Mouse (Mus musculus): Measurements from ENCODE around the gene Marveld1. TPM values are rescaled to one million over a fixed set of nuclear protein-coding genes. Genes with fewer than 3 reads are reported as not detected.

The Marveld1 gene
- polyA plus RNA-seq, 1 experiment from 2014 or later = 8.9 TPM

DNA sequence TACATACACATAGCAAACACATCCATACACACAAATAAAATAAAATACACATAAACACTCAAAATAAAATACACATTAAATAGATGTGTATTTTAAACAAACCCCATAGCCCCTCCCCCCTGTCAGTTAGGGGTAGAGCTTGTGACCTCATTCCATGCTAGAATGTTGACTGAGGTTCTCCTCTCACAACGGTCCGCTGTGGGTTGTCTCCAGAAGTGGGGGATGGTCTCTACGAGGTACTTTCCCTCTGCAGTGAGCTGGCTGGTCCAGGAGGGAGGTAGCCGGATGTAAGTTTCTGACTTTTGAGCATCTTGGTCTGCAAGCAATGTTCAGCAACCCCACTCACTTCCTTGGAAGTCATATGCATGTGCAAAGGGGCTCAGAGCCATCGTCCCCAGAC, 16.6 kb downstream of the Marveld1 start, which contains the start of gene Zfyve27:
Gene Zfyve27, plus strand, starts transcription at position 188 of the 400 bp plus-strand sequence.
- Histone ChIP-seq H3K9ac (ENCODE audit: low read length) (no peak within 1 kb of the TSS), H3K9me3 (replicated peaks; ENCODE audit: control insufficient read depth, low read length) (no peaks in the 10 kb centered on the region), H3K36me3 (ENCODE audit: control insufficient read depth, insufficient read depth, low read length) (no peaks in the 10 kb centered on the region), H3K4me2 (ENCODE audit: low read depth, low read length) (no peak within 1 kb of the TSS), H3K27me3 (ENCODE audit: control insufficient read depth, insufficient read depth, low read length) (no peaks in the 10 kb centered on the region), H3K27ac (ENCODE audit: low read length) (no peak within 1 kb of the TSS), H3K4me3 (replicated peaks; ENCODE audit: low read length) (no peak within 1 kb of the TSS), H3K4me1 (ENCODE audit: control insufficient read depth, insufficient read depth, low read length) (peaks cover 6% of the 10 kb centered on the region; the same call in 1 of the 2 replicates)
- WGBS = 36% methylated on average over 5 of the region's 5 CpGs
- ATAC-seq (ENCODE audit: insufficient read depth, low FRiP score) = no peak

DNA sequence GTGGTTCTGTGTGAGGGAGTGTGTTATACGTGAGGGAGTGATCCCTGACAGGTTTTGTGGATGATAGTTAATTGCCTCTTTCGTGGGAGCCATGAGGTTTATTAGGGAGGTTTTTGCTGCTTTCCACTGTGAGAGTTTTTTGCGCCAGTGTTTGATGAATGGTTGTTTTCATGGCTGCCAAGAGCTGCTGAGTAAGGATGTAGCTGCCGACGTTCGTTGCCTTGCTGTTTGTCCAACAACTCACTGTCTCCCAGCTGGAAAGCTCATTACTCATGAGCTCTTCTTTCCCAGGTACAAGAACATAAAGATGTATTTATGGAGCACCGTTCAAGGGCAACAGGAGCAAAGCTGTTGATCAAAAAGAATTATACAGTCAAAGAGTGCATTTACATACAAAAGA, 17.0 kb downstream of the Marveld1 start:
- 19% methylated on average over 7 of the region's 7 CpGs for WGBS
- peaks cover 10% of the 10 kb centered on the region; the same call in 1 of the 2 replicates for H3K4me1 ChIP-seq (ENCODE audit: control insufficient read depth, insufficient read depth, low read length)
- H3K4me3 ChIP-seq (replicated peaks; ENCODE audit: low read length) = no peak overlapping the region
- H3K36me3 ChIP-seq (ENCODE audit: control insufficient read depth, insufficient read depth, low read length) = no peaks in the 10 kb centered on the region
- H3K9me3 ChIP-seq (replicated peaks; ENCODE audit: control insufficient read depth, low read length) = no peaks in the 10 kb centered on the region
- H3K27me3 ChIP-seq (ENCODE audit: control insufficient read depth, insufficient read depth, low read length) = no peaks in the 10 kb centered on the region
- no peak overlapping the region for H3K4me2 ChIP-seq (ENCODE audit: low read depth, low read length)
- no peak overlapping the region for H3K9ac ChIP-seq (ENCODE audit: low read length)
- H3K27ac ChIP-seq (ENCODE audit: low read length) = no peak overlapping the region
- ATAC-seq (ENCODE audit: insufficient read depth, low FRiP score) = no peak

GRCm38 (mm10) chr19:42166130-42166529, 18.9 kb downstream of the Marveld1 start:
- Histone ChIP-seq H3K36me3 (ENCODE audit: control insufficient read depth, insufficient read depth, low read length) (no peaks in the 10 kb centered on the region), H3K9ac (ENCODE audit: low read length) (peak overlapping the region; percentile 37), H3K27ac (ENCODE audit: low read length) (no peak overlapping the region), H3K27me3 (ENCODE audit: control insufficient read depth, insufficient read depth, low read length) (no peaks in the 10 kb centered on the region), H3K4me1 (ENCODE audit: control insufficient read depth, insufficient read depth, low read length) (peaks cover 23% of the 10 kb centered on the region), H3K9me3 (replicated peaks; ENCODE audit: control insufficient read depth, low read length) (no peaks in the 10 kb centered on the region), H3K4me3 (replicated peaks; ENCODE audit: low read length) (0 out of 2 replicates have a peak overlapping the region, but pooled peaks have one; percentile 22), H3K4me2 (ENCODE audit: low read depth, low read length) (0 out of 2 replicates have a peak overlapping the region, but pooled peaks have one; percentile 36)
- no peak for ATAC-seq (ENCODE audit: insufficient read depth, low FRiP score)
- WGBS = 4% methylated on average over 12 of the region's 12 CpGs

GRCm38 (mm10) chr19:42166766-42167165, 19.6 kb downstream of the Marveld1 start:
- Histone ChIP-seq H3K36me3 (ENCODE audit: control insufficient read depth, insufficient read depth, low read length) (no peaks in the 10 kb centered on the region), H3K9ac (ENCODE audit: low read length) (no peak overlapping the region), H3K4me2 (ENCODE audit: low read depth, low read length) (no peak overlapping the region), H3K9me3 (replicated peaks; ENCODE audit: control insufficient read depth, low read length) (no peaks in the 10 kb centered on the region), H3K27ac (ENCODE audit: low read length) (no peak overlapping the region), H3K27me3 (ENCODE audit: control insufficient read depth, insufficient read depth, low read length) (no peaks in the 10 kb centered on the region), H3K4me3 (replicated peaks; ENCODE audit: low read length) (no peak overlapping the region), H3K4me1 (ENCODE audit: control insufficient read depth, insufficient read depth, low read length) (peaks cover 30% of the 10 kb centered on the region)
- no peak for ATAC-seq (ENCODE audit: insufficient read depth, low FRiP score)
- WGBS = 41% methylated on average over 3 of the region's 3 CpGs

DNA sequence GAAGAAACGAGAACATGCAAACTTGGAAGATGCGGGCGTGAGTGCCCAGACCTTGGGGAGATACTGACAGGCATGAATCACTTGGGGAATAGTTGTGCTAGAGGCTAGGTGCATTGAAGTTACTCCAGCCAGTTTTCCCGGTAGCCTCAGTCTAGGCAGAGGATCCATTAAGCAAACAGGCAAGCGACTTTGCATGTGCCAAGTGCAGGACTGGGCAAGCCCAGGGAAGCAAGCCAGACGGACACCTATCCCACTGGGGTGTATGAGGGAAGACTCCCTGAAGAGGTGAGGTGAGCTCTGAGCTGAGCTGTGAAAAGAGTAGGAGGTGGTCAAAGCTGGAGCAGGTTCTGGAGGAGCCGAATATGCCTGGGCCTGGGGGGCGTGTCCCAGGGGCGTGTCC, 20.3 kb downstream of the Marveld1 start:
- Histone ChIP-seq H3K4me2 (ENCODE audit: low read depth, low read length) (no peak overlapping the region), H3K9me3 (replicated peaks; ENCODE audit: control insufficient read depth, low read length) (no peaks in the 10 kb centered on the region), H3K27me3 (ENCODE audit: control insufficient read depth, insufficient read depth, low read length) (no peaks in the 10 kb centered on the region), H3K36me3 (ENCODE audit: control insufficient read depth, insufficient read depth, low read length) (no peaks in the 10 kb centered on the region), H3K4me1 (ENCODE audit: control insufficient read depth, insufficient read depth, low read length) (peaks cover 33% of the 10 kb centered on the region), H3K27ac (ENCODE audit: low read length) (no peak overlapping the region), H3K9ac (ENCODE audit: low read length) (no peak overlapping the region), H3K4me3 (replicated peaks; ENCODE audit: low read length) (no peak overlapping the region)
- ATAC-seq (ENCODE audit: insufficient read depth, low FRiP score) = no peak
- WGBS = 59% methylated on average over 9 of the region's 9 CpGs

GRCm38 (mm10) chr19:42169322-42169975, 22.2 kb downstream of the Marveld1 start:
- Histone ChIP-seq H3K36me3 (ENCODE audit: control insufficient read depth, insufficient read depth, low read length) (no peaks in the 10 kb centered on the region), H3K27ac (ENCODE audit: low read length) (no peak overlapping the region), H3K27me3 (ENCODE audit: control insufficient read depth, insufficient read depth, low read length) (no peaks in the 10 kb centered on the region), H3K9me3 (replicated peaks; ENCODE audit: control insufficient read depth, low read length) (no peaks in the 10 kb centered on the region), H3K4me2 (ENCODE audit: low read depth, low read length) (peak overlapping the region; percentile 85), H3K4me3 (replicated peaks; ENCODE audit: low read length) (no peak overlapping the region), H3K9ac (ENCODE audit: low read length) (peak overlapping the region; percentile 50), H3K4me1 (ENCODE audit: control insufficient read depth, insufficient read depth, low read length) (peaks cover 33% of the 10 kb centered on the region)
- 56% methylated on average over 10 of the region's 10 CpGs for WGBS
- ATAC-seq (ENCODE audit: insufficient read depth, low FRiP score) = no peak

- peak overlapping the region; percentile 95 for H3K4me3 ChIP-seq (replicated peaks; ENCODE audit: low read length)
- no peaks in the 10 kb centered on the region for H3K9me3 ChIP-seq (replicated peaks; ENCODE audit: control insufficient read depth, low read length)
- peak; percentile 90 for ATAC-seq (ENCODE audit: insufficient read depth, low FRiP score)
- peaks cover 33% of the 10 kb centered on the region for H3K4me1 ChIP-seq (ENCODE audit: control insufficient read depth, insufficient read depth, low read length)
- WGBS = 2% methylated on average over 49 of the region's 56 CpGs
- peak overlapping the region; percentile 92 for H3K9ac ChIP-seq (ENCODE audit: low read length)
- H3K27ac ChIP-seq (ENCODE audit: low read length) = 0 out of 2 replicates have a peak overlapping the region, but pooled peaks have one; percentile 57
- no peaks in the 10 kb centered on the region for H3K36me3 ChIP-seq (ENCODE audit: control insufficient read depth, insufficient read depth, low read length)
- peak overlapping the region; percentile 85 for H3K4me2 ChIP-seq (ENCODE audit: low read depth, low read length)
- H3K27me3 ChIP-seq (ENCODE audit: control insufficient read depth, insufficient read depth, low read length) = no peaks in the 10 kb centered on the region
Measured at GRCm38 (mm10) chr19:42170025-42170969, 23.1 kb downstream of the Marveld1 start.

DNA sequence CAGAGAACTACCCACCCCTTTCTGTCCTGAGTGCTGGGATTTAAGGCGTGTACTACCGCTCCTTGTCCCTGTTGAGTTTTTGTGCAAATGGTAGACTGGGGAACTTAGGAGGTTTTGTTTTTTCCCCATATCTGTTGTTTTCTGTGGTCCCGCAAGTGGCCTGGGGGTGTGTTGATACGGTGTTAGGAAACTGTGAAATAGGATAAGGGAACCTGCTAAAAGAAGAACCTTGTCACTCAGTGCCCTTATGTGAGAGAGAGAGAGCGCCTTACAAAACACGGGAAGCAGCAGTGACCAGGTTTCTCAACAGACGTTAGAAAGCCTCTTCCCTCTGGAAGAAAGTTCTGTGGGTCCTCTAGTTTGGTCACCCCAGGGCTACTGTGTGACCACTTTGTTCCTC, 29.6 kb downstream of the Marveld1 start:
- Histone ChIP-seq H3K27me3 (ENCODE audit: control insufficient read depth, insufficient read depth, low read length) (no peaks in the 10 kb centered on the region), H3K4me2 (ENCODE audit: low read depth, low read length) (no peak overlapping the region), H3K9ac (ENCODE audit: low read length) (no peak overlapping the region), H3K36me3 (ENCODE audit: control insufficient read depth, insufficient read depth, low read length) (no peaks in the 10 kb centered on the region), H3K4me3 (replicated peaks; ENCODE audit: low read length) (no peak overlapping the region), H3K27ac (ENCODE audit: low read length) (no peak overlapping the region), H3K9me3 (replicated peaks; ENCODE audit: control insufficient read depth, low read length) (no peaks in the 10 kb centered on the region), H3K4me1 (ENCODE audit: control insufficient read depth, insufficient read depth, low read length) (peaks cover 2% of the 10 kb centered on the region; the same call in 1 of the 2 replicates)
- WGBS = 73% methylated on average over 7 of the region's 7 CpGs
- ATAC-seq (ENCODE audit: insufficient read depth, low FRiP score) = no peak

- no peak for ATAC-seq (ENCODE audit: insufficient read depth, low FRiP score)
- H3K4me2 ChIP-seq (ENCODE audit: low read depth, low read length) = no peak overlapping the region
- 82% methylated on average over 2 of the region's 2 CpGs for WGBS
- no peaks in the 10 kb centered on the region for H3K27me3 ChIP-seq (ENCODE audit: control insufficient read depth, insufficient read depth, low read length)
- H3K9me3 ChIP-seq (replicated peaks; ENCODE audit: control insufficient read depth, low read length) = no peaks in the 10 kb centered on the region
- no peaks in the 10 kb centered on the region for H3K4me1 ChIP-seq (ENCODE audit: control insufficient read depth, insufficient read depth, low read length)
- peaks cover 4% of the 10 kb centered on the region for H3K36me3 ChIP-seq (ENCODE audit: control insufficient read depth, insufficient read depth, low read length)
- H3K9ac ChIP-seq (ENCODE audit: low read length) = no peak overlapping the region; the same call in 1 of the 2 replicates
- no peak overlapping the region for H3K4me3 ChIP-seq (replicated peaks; ENCODE audit: low read length)
- H3K27ac ChIP-seq (ENCODE audit: low read length) = no peak overlapping the region
Measured at GRCm38 (mm10) chr19:42177461-42177860, 30.3 kb downstream of the Marveld1 start.

Data from stomach, embryonic 16.5 days (tissue).